Mouse (Mus musculus) forebrain, embryonic 16.5 days (tissue): ENCODE measurements at regions not wholly inside any gene's neighbourhood (a gene's known extent, or its start where the extent isn't known, plus 50 kb on each side); places are given as distances from the start of the nearest gene placed in this dataset.

ENCODE experiments used
- ATAC-seq: fragments of 200-750 bp; cut with Nextera tagmentation; 2 replicates; pipeline ENCODE4 v1.8.0; 2017; ENCODE audit warnings: mild to moderate bottlenecking, moderate library complexity
- H3K27ac ChIP-seq: fragments of 300-500 bp; sonication (generic); 2 replicates; pipeline ENCODE4 v1.5.1; 2014; ENCODE audit warnings: low read length, control low read depth
- H3K27me3 ChIP-seq: fragments of 300-500 bp; sonication (generic); replicated peaks from 2 replicates; pipeline ENCODE4 v1.6.1; 2014; ENCODE audit warnings: low read length; ENCODE audit not compliant: control insufficient read depth, insufficient read depth
- H3K36me3 ChIP-seq: fragments of 300-500 bp; sonication (generic); 2 replicates; pipeline ENCODE4 v1.6.1; 2014; ENCODE audit not compliant: control insufficient read depth, insufficient read depth
- H3K4me1 ChIP-seq: fragments of 300-500 bp; sonication (generic); replicated peaks from 2 replicates; pipeline ENCODE4 v1.6.1; 2014; ENCODE audit warnings: low read length; ENCODE audit not compliant: control insufficient read depth, insufficient read depth
- H3K4me2 ChIP-seq: fragments of 300-500 bp; sonication (generic); 2 replicates; pipeline ENCODE4 v1.6.1; 2014; ENCODE audit warnings: mild to moderate bottlenecking, low read length, control low read depth
- H3K4me3 ChIP-seq: fragments of 300-500 bp; sonication (generic); replicated peaks from 2 replicates; pipeline ENCODE4 v1.5.1; 2014; ENCODE audit warnings: mild to moderate bottlenecking, low read length, control low read depth
- H3K9ac ChIP-seq: fragments of 300-500 bp; sonication (generic); replicated peaks from 2 replicates; pipeline ENCODE4 v1.6.1; 2014; ENCODE audit warnings: low read depth, low read length, control low read depth
- H3K9me3 ChIP-seq: fragments of 300-500 bp; sonication (generic); 2 replicates; pipeline ENCODE4 v1.6.1; 2016; ENCODE audit warnings: low read length; ENCODE audit not compliant: control insufficient read depth
- WGBS: fragments of 180-500 bp; shearing (Covaris S2); extraction: QIAGEN DNeasy Blood & Tissue Kit; methylation state at CpG from one replicate; pipeline ENCODE4 v1.1.7; 2014; 5-methylcytosine and 5-hydroxymethylcytosine counted together

DNA sequence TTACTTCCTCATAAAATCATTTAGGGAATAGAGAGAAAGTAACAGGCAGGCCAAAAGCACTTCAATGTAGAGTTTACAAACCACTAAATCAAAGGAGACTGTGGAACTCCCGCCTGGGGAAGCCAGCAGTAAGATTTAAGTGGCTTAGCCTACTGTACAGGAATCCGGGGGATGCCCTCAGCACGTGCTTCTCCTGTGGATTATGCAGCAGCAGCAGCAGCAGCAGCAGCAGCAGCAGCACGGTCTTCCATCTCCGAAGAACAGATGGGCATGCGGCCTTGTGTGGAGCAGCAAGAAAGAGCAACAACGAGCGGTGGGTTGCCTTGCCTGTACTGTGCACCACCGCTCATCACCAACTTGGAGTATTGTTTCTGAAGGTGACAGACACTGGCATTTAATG lies 314.9 kb downstream of the Cd83 start:
- Histone ChIP-seq H3K9me3 (no peaks in the 10 kb centered on the region), H3K4me2 (no peak overlapping the region), H3K36me3 (no peaks in the 10 kb centered on the region), H3K27ac (peak overlapping the region; percentile 61), H3K4me3 (no peak overlapping the region), H3K9ac (no peak overlapping the region), H3K27me3 (no peaks in the 10 kb centered on the region), H3K4me1 (peaks cover 37% of the 10 kb centered on the region)
- peak; percentile 36; the same call in 1 of the 2 replicates for ATAC-seq
- 5% methylated on average over 9 of the region's 9 CpGs for WGBS

DNA sequence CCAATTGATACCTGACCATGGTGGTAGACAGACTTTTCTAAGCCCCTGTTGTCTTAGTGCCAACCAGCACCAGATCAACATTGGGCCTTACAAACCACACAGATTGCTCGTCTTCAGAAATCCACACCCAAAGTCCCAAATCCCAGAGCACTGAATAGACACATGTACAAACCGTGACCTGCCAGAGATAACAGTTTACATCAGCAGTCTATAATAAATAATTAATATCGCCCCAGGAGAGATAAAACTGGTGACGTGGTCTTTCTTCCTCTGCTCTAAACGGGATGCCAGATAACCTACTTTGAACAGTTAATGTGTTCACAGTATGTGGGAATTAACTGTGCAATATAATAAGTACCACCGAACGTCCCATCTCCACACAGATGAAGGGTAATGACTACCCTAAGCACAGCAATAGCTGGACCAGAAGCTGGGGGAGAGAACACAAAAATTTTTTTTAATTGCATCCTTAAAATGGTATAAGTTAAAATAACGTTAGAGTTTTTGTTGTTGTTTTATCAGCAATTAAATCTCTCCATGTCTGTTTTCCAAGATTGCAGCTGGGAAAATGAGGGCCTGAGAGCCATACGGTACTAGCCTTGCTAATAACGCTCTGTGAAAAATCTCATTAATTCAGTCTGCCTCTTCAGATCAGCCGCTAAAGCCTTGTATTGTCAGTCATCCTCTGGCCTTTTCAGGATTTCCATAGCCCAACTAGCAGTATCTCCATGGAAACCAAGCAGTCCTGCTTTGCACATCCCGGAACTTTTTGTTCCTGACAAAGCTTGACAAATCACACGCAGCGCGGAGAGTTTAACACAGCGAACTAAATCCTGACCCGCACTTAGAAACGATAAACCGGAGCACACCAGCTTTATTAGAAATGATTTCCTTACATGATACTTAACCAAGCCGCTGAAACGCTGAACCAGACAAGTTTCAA lies 315.8 kb downstream of the Cd83 start:
- WGBS, result 2% methylated on average over 21 of the region's 21 CpGs
- Histone ChIP-seq H3K27me3 (no peaks in the 10 kb centered on the region), H3K4me2 (peak overlapping the region; percentile 51), H3K36me3 (no peaks in the 10 kb centered on the region), H3K27ac (peak overlapping the region; percentile 85), H3K4me1 (peaks cover 37% of the 10 kb centered on the region), H3K9me3 (no peaks in the 10 kb centered on the region), H3K4me3 (peak overlapping the region; percentile 6), H3K9ac (peak overlapping the region; percentile 35)
- ATAC-seq, result peak; percentile 95

DNA sequence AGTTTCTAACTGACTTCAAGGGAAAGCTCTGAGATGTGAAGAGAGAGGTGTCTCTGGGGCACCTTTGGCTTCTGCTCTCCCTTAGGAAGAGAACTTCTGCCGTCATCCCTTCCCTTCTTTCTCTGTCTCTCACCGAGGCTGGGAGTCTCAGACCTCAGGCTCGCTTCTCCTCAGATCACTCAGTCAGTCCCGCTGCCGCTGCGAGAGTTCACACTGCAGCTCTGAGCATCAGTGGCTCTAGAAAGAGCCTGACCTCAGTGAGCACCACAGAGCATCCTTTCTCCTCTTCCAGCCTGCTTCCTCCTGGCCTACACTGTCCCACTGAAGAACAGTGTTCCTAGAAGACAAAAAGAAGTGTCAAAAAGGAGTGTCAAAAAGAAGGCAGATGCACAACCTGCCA lies 316.6 kb downstream of the Cd83 start:
- WGBS, result 2% methylated on average over 6 of the region's 6 CpGs
- Histone ChIP-seq H3K36me3 (no peaks in the 10 kb centered on the region), H3K4me2 (peak overlapping the region; percentile 51), H3K9me3 (no peaks in the 10 kb centered on the region), H3K27me3 (no peaks in the 10 kb centered on the region), H3K9ac (peak overlapping the region; percentile 35), H3K4me3 (peak overlapping the region; percentile 6), H3K27ac (peak overlapping the region; percentile 85), H3K4me1 (peaks cover 37% of the 10 kb centered on the region)
- peak; percentile 43 for ATAC-seq

DNA sequence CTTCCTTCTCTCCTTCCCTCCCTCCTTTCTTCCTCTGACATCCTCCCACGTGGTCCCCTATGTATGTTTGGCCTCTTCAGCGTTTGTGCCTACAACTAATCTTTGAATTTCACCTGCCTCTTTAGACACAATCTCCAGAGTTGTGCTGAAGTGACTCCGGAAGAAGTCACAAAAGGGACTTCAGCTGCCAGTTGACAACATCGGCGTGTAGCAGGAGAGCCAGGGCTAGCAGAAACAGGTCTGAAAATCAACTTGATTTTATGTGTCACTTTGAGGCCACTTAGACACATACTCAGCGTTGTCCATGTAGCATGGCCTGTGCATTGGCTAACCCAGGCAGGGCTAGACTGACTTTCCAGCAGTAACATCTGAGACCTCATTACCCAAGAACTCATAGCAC lies 317.2 kb downstream of the Cd83 start:
- no peak overlapping the region for H3K9ac ChIP-seq
- peaks cover 37% of the 10 kb centered on the region for H3K4me1 ChIP-seq
- H3K27me3 ChIP-seq, result no peaks in the 10 kb centered on the region
- H3K9me3 ChIP-seq, result no peaks in the 10 kb centered on the region
- no peak overlapping the region for H3K4me3 ChIP-seq
- no peaks in the 10 kb centered on the region for H3K36me3 ChIP-seq
- no peak overlapping the region; the same call in 1 of the 2 replicates for H3K27ac ChIP-seq
- 57% methylated on average over 6 of the region's 6 CpGs for WGBS
- no peak for ATAC-seq
- H3K4me2 ChIP-seq, result no peak overlapping the region

DNA sequence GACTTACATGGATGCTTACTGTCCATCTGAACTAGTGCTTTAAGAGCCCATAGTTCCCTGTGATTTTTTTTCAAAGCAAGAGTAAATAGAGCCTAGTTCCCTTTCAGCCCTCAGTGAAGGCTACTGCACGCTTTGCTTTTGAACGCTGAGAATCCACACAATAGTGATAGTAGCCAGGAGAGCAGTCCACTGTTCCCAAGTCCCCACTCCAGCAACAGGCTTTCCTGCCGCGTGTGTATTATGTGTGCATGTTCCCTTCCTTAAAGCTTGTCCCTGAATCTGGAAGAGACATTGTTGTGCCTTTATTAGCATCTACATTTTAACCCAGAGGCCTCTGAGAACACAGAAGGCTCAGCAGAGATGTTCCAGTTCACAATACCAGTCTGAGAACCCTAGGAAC lies 317.7 kb downstream of the Cd83 start:
- 25% methylated on average over 4 of the region's 4 CpGs for whole genome bisulfite sequencing
- no peak overlapping the region for H3K27ac ChIP-seq
- ATAC-seq, result no peak

DNA sequence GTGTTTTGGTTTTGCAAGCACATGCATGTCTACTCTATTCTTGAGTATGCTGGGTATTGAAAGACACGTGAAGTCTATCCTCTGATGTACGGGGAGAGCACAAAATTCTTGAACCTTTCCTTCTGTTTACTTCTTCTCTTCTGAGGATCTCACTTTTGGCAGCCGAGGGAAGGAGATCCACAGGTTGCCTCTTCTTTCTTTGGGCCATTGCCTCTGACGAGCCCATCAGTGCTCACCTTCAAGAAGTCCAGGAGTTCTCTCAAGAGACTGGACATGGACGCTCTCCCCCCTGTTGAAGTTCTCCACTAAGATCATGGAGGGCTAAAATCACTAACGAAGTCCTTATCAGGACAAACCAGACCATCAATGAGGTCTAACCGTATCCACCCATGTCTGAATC lies 318.8 kb downstream of the Cd83 start:
- Histone ChIP-seq H3K36me3 (no peaks in the 10 kb centered on the region), H3K4me2 (no peak overlapping the region), H3K4me3 (no peak overlapping the region), H3K27me3 (no peaks in the 10 kb centered on the region), H3K27ac (no peak overlapping the region), H3K9me3 (no peaks in the 10 kb centered on the region), H3K9ac (no peak overlapping the region), H3K4me1 (peaks cover 37% of the 10 kb centered on the region)
- WGBS, result 98% methylated on average over 7 of the region's 7 CpGs
- no peak for ATAC-seq

More for the DNA sequence above, 317.7 kb downstream of the Cd83 start:
- Histone ChIP-seq H3K4me1 (peaks cover 37% of the 10 kb centered on the region), H3K4me3 (no peak overlapping the region), H3K27me3 (no peaks in the 10 kb centered on the region), H3K4me2 (no peak overlapping the region), H3K9ac (no peak overlapping the region), H3K9me3 (no peaks in the 10 kb centered on the region), H3K36me3 (no peaks in the 10 kb centered on the region)

DNA sequence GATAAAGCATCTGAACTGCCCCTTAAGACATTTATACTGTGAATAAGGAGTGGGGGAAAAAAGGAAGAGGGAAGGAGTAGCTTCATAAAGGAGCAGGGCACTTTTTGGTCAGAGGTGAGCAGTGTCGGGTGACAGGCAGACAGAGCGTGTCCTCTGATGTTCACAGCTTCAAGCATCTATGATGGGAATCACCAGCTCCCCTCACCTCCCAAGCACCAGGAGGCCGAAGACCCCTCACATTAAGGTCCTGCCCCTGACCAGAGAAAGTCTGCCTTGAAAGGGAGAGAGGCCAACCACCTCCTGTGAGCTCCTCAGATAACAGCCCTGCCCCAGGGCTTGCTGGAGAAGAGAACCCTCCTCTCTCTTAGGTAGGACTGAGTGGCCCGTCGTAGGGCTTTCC lies 320.6 kb downstream of the Cd83 start:
- ATAC-seq, result no peak
- 80% methylated on average over 5 of the region's 5 CpGs for WGBS

DNA sequence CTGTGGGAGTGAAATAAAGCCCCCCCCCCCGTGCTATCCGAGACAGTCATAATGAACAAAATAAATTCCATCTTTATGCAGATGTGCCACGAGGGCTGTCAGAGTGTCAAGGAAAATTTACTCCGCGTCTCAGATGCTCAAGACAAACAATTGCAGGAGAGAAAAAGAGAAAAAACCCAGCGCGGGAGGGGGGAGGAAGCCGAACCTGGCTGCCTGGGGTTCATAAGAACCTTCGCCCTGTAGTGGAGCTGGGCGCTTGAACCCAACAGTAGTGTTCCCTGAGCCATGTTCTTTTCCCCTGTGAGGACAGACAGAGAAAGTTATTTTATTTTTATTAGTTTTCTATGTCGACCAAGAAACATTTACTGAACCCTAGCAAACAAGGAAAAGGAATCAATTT lies 324.1 kb downstream of the Cd83 start:
- whole genome bisulfite sequencing, result 77% methylated on average over 11 of the region's 11 CpGs
- Histone ChIP-seq H3K27me3 (no peaks in the 10 kb centered on the region), H3K4me2 (no peak overlapping the region), H3K9ac (no peak overlapping the region), H3K9me3 (no peaks in the 10 kb centered on the region), H3K4me3 (no peak overlapping the region), H3K27ac (no peak overlapping the region), H3K36me3 (no peaks in the 10 kb centered on the region), H3K4me1 (peaks cover 8% of the 10 kb centered on the region)
- ATAC-seq, result no peak

More for the DNA sequence above, 320.6 kb downstream of the Cd83 start:
- Histone ChIP-seq H3K36me3 (no peaks in the 10 kb centered on the region), H3K9me3 (no peaks in the 10 kb centered on the region), H3K27ac (no peak overlapping the region), H3K9ac (no peak overlapping the region), H3K27me3 (no peaks in the 10 kb centered on the region), H3K4me1 (peaks cover 25% of the 10 kb centered on the region), H3K4me2 (no peak overlapping the region), H3K4me3 (no peak overlapping the region)

DNA sequence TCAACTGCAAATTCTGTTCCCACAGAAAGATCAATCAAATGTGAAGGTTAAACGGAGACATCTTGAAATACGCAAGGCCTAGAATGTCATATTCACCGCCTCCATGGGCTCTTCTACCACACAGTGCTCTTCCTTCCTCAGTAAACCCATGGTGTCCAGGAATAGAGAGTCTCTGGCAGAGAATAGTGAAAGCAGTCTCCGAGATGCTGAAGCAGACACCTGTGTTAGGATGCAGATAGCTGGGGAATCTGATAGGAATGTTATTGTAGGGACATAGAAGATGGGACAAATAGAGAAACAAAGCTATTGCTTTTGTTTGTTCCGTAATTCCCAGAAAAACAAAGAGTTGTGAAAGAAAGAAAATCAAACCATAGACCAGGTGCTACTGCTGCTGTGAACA lies 328.5 kb downstream of the Cd83 start:
- H3K9me3 ChIP-seq, result no peaks in the 10 kb centered on the region
- no peak for ATAC-seq
- H3K9ac ChIP-seq, result no peak overlapping the region
- H3K4me1 ChIP-seq, result peaks cover 8% of the 10 kb centered on the region
- no peaks in the 10 kb centered on the region for H3K36me3 ChIP-seq
- H3K4me3 ChIP-seq, result no peak overlapping the region
- no peak overlapping the region for H3K4me2 ChIP-seq
- H3K27ac ChIP-seq, result no peak overlapping the region
- no peaks in the 10 kb centered on the region for H3K27me3 ChIP-seq
- WGBS, result 91% methylated on average over 5 of the region's 5 CpGs
